Mouse (Mus musculus): ENCODE measurements around the gene Rffl.

The Rffl gene

DNA sequence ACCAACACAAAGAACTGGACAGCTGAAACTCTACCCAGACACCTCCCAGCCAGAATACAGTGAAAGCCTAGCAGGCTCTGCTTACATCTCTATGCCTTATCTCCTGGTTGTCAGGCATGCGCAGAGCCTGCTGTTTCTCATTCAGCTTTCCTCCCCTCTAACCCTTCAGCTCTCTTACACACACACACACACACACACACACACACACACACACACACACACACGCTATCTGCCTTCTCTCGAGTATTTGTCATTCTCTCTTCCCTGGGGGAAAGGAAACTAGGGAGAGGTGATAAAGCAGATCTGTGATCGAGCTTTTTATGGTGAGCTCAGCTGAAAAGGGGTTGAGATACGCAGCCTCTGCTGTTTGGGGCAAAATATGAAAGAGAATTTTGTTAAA is 3.9 kb upstream of the Rffl start:
- no peak for DNase-seq (ENCODE audit: low read depth, low spot score)

DNA sequence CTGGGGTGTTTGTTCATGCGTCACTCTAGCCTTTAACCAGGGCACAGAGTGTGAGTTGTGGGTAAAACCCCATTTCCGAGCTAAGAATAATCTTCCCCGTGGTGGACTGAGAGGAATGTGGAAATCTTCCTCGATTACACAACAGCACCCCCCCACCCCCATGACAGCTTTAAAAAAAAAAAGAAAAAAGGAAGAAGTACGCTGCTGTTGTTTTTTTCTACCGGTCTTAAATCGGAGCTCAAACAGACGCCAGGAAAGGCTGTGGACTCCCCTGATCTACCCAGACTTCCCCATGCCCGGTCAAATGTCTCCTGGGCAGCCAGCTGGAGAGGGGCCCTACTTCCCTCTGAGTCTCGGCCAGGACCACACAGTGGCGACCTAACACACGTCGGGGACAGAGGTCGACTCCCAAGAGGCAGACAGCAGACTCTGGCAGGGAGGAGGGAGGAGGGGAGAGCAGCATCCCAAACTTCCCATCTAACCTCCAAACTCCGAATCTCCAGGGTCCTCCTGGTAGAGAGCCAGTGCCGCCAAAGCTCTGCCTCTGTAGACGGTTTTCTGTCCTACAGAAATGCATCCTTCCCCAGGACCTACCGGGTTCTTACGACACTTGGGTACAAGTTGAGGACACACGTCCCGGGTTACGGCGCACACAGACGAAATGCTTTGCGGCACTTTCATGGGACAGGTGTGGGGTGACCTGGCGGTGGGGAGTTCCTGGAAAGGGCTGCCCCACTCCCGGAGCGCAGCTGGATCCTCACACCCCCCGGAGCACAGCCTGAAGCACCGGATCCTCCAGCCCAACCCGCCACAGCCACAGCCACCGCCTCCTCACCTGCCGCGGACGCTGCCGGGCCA is 608 bp downstream of the Rffl start:
- no peak for DNase-seq (ENCODE audit: low read depth, low spot score)

DNA sequence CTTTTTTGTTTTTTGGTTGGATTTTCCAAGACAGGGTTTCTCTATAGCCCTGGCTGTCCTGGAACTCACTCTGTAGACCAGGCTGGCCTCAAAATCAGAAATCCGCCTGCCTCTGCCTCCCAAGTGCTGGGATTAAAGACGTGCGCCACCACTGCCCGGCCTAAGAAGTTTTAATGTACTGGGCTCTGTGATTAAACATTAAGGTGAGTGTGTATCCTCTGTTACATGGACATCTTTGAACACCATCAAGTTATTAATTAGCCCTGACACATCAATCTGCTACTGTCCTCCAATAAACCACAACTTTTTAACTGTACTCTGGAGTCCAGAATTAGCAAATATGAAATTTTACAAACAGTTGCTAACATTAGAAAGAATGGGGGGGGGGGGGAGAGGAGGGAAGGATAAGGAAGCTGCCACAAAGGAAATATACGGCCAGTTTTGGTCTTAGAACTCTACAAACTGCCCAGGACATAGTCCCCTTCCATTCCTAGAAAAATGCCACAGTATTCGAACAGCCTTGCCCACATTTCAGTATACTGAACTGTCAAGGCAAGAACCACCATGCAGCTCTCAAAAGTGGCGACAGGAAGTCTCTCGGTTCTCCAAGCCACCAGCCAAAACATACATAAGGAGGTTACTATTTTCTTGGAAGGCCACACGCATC is 1.4 kb downstream of the Rffl start:
- DNase-seq (ENCODE audit: low read depth, low spot score) = no peak

DNA sequence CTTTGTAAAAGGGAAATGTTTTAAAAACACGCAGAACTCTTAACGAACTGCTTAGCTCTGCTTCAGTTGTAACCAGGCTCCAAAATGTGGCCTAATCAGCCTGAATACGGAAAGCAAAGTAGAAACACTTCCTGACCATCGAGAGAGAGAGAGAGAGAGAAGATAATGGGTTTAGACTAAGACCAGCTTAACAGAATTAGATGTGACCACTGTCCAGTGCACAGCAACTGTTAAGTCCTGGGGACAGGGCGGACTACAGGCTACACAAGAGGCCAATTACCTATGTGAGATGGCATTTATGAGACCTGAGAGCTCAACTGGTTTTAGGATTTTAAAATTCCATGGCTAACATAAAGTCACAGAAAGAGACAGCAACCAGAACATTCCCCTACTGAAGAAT is 3.1 kb downstream of the Rffl start:
- no peak for DNase-seq (ENCODE audit: low read depth, low spot score)

DNA sequence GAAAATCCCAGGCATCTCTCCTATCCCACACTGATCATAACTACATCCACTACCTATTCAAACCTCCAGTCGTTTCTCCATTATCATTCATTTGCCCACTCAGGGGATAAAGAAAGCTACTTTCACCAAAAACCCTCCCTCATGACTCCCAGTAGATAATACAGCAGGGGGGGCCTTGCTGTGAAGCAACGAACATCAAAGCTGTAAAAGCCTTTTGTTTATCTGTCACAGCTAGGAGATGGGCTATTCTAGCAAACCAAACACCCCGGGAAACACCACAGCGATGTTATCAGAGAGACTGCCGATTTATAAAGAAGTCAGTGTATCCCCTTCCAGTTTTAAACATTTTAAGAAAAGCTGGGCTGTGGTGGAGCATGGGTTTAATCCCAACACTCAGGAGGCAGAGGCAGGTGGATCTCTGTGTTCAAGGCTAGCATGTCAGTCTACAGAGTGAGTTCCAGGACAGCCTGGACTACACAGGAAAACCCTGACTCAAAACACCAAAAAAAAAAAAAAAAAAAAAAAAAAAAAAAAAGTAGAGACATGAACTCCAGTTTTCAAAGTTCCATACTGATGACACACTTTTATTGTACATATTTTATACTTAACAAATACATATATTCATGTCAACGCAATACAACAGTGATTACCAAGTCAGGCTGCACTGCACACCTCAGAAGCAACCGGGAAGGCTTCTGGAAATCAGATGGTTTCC is 4.0 kb downstream of the Rffl start:
- no peak for DNase-seq (ENCODE audit: low read depth, low spot score)

DNA sequence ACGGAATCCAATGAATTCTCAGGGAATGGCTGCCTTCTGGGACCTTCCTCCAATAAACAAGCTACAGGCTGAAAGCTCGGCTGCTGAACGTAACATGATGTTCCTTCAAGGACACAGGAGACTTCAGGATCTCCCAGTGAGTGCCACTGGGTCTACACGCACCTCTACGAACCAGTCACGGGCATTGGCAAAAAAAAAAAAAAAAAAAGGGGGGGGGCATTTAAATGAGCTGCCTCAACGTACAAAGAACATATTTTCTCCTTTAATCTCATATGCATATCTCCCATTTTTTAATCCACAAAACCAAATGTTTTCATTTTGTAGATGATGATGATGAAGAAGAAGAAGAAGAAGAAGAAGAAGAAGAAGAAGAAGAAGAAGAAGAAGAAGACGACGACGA is 5.1 kb downstream of the Rffl start:
- no peak for DNase-seq (ENCODE audit: low read depth, low spot score)

DNA sequence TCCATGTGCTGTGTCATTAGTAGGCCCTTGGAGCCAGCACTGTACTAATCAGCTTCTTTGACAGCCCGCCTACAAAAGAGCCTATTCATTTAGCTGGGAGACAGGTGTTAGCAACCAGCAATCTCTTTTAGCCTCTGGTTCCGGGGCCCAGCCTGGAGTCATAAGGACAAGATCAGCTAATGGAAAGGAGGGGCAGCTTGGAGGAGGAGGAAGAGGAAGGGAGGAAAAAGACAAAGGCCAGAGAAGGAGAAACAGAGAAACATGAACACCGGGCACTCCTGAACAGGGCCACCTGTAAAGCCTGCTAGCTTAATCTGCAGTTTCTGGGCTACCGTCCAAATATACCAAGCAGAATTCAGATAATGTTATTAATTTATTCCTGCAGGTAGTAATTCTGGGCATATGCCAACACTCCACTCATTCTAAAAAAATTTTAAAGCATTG is 7.5 kb downstream of the Rffl start:
- DNase-seq (ENCODE audit: low read depth, low spot score) = no peak

DNA sequence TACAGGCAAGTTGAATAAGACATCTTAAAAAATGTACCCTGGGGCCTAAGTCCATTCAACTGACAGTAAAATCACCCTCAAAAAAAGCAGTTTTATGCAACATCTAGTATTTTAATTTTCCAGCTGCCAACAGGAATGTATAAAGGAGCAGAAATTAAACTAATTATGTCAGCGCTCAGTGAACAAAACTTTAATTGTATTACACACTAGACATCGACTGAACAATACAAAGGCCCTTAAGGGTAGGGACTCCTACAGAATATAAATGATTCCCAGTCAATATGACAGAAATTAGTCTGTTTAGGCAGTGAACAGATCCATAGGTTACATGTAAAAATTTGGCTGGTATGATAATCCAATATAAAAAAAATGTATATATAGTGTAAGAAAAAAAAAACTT is 8.0 kb downstream of the Rffl start:
- no peak for DNase-seq (ENCODE audit: low read depth, low spot score)

DNA sequence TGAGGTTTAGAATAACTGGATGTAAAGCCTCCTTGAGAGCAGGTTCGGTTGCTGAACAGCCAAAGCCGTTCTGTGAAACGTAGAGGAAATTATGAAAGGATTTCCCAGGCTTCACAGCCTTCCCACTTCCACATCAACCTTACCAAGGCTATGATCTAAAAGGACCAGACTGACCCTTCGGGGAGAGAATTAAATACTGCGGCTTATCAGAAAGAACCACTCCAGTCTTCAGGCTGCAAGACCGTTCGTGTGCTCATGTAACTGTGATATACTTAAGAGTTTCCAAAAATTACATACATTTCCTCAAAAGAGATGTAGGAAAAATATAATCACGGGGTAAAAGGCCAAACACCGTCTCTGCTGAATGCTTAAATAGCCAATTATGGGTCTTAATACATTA is 8.4 kb downstream of the Rffl start:
- no peak for DNase-seq (ENCODE audit: low read depth, low spot score)

DNA sequence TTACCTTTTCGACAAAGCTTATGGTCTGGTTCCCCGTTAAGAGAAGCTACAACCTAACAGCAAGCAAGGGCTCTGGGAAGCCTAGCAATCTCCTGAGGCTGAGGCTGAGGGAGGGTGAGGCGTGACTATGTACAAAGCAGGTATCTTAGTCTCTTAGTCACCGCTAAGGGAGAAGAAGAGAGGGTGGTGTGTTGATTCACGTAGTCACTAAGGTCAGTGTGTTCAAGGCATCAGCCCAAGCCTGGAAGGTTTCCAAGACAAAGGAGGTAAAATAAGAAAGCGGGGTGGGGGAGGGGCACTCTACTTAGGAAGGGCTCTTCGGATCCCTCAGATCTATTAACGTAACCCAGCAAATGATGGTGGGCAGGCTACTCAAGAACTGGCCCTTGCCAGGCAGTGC is 9.5 kb downstream of the Rffl start:
- no peak for DNase-seq (ENCODE audit: low read depth, low spot score)

DNA sequence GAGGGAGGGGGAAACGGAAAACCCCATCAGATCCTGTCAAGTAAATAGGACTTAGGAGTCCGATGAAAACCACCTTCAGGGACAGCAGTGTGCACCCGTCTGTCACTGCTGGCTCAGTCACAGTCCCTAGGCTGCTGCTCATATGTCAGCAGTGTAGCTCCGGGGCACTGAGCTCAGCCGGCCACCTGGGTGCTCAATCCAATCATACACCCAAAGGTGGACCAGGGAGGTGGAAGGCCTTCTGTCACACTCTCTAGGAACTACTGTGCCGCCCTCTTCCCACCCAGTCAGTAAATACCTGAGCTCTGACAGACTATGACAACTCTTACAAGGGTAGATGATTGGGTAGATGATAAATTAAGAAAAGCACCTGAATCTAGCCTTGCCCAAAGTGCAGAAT is 10.3 kb downstream of the Rffl start:
- DNase-seq (ENCODE audit: low read depth, low spot score) = no peak

DNA sequence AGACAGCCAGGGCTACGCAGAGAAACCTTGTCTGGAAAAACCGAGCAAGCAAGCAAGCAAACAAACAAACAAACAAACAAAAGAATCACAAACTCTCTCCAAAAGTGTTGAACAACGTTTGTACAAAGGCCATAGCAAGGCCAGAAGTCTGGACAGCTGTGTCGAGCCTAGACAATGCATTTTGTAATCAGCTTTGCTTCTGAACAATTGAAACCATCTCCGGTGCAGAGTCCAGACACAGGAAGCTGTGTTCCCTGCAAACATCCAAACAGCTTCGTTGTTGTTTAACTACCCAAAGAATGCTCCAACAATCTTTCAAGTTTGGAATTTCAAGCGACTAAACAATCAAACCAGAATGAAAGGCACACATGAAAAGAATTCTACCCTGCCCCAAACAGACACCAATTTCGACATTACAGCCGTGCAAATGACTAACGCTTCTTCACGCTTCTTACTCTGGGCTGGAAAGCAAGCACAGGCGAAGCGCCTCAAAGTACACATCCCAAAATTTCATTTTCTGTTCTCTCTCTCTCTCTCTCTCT is 13.6 kb downstream of the Rffl start:
- peak; percentile 68 for DNase-seq (ENCODE audit: low read depth, low spot score)

DNA sequence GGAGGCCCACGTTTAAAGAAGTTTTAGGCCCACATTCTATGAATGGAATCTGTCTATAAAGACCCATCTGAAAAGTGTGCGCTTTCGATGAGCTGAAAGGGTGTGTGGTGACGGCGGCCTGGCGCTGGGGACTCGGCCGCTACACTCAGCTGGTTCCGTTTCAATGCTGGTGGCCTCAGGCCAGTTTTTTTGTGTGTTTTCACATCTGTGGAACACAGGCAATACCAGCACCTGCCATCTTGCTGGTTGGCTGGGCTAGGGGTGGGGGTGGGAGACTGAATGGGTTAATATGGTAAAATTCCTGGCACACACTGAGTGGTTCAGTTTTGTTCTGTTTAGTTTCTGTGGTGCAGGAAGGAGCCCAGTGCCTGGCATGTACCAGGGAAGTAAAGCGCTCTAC is 15.0 kb downstream of the Rffl start:
- DNase-seq (ENCODE audit: low read depth, low spot score) = no peak

DNA sequence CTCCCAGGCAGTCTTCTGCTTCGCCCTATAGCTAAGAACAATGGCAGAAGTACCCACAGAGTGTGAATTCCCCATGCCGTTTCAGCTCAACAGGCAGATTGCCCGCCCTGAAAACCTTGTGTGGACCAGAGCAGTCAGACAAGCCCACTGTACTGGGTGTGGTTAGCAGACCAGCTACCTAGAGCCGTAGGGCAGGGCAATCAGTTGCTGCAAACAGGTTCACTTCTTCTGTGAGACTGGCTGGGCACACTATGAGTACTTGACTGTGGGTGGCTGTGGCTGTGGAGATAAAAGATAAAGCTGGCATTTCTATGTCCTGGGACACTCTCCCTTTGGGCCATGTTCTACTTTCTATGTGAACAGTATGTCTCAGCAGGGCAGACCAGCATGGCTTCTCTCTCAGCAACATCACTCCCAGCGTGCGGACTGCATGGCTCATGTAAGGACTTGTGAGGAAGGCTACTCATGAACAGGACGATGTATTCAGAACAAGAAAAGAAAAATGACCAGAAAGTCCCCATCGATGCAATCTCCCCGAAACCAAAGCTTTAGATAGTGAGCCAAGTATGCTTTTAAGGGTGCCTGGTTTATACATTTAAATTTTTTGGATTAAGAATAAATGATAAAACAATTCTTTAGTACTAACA is 15.6 kb downstream of the Rffl start:
- no peak for DNase-seq (ENCODE audit: low read depth, low spot score)

DNA sequence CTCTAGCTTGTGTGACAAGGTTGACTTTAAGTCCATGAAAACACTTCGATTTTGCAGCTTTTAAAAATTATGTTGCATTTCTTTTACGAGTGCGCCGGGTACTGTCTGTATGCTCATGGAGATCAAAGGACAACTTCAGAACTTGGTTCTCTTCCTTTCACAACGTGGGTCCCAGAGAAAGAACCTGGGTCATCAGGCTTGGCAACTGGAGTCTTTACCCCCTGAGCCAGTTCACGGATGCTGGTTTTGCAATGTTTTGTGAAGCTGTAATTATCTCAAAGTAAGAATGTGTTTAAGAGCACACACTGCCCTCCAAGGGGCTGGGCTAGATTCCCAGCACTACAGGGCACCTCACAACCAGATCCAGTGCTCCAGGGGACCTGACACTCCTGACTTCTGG is 16.9 kb downstream of the Rffl start:
- DNase-seq (ENCODE audit: low read depth, low spot score) = no peak

DNA sequence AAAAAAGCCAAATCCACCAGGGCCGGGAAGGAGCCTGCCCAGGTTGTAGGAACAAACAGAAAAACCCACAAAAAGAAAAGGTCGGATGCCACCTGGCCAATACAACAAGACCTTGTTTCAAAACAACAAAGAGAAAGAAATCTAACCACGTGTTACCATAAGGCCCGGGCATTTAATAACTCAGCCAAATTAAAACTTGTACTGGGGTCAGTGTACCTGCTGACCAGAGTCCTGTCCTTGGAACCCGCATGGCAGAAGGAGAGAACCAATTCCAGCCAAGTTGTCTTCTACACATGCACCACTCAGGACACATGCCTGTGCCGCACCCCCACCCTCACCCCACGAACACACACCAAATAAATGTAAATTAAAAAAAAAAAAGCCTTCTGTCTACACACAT is 18.1 kb downstream of the Rffl start:
- DNase-seq (ENCODE audit: low read depth, low spot score) = no peak

DNA sequence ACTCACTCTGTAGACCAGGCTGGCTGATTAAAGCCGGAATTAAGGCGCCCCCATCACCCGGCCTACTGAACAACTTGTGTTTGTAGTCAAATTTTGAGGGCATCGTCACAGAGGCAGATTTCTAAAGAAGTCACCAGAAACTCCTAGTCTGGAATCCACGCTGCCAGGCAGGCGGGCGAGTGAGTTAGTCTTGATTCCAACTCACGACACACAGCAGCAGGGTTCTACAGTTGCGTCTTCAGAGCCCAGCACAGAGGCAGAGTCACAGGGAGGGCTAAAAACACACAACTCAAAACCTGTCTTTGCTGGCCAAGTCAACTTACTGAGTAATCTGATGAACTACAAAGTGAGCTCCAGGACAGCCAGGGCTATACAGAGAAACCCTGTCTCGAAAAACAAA is 18.5 kb downstream of the Rffl start:
- no peak for DNase-seq (ENCODE audit: low read depth, low spot score)

DNA sequence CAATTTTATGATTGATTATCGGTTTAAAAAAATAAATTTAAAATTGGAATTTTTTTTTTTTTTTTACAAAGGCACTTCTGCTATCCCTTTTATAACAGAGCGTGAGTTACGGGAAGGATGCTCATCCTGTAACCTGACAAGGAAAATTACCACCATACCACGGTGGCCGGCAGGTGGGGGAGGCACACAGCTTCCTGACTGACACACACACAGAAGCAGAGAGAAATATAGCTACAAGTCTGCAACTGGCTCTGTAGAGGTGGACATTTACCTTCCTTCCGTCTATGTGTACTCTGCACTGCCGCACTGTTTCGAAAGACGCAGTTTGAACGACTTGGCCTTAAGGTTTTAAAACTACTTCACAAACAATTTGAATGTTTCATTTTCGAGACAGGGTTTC is 18.9 kb downstream of the Rffl start:
- DNase-seq (ENCODE audit: low read depth, low spot score) = no peak

DNA sequence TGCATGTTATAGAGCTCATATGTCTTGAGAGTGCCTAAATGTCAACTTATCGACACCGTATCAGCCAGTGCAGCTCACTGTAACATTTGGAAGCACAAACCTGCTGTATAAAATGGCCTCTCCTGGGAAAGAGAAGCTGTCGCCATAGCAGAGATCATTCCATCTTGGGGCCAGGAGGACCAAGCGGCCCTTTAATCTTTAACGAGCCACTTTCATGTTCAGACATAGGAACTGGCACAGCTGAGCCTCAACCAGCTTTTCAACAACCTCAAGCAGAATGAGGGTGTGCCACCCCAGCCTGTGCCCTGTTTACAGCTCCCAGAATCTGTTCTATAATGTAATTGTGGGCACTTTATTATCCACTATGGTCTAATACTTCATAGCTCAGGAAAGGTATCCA is 20.8 kb downstream of the Rffl start:
- DNase-seq (ENCODE audit: low read depth, low spot score) = no peak

DNA sequence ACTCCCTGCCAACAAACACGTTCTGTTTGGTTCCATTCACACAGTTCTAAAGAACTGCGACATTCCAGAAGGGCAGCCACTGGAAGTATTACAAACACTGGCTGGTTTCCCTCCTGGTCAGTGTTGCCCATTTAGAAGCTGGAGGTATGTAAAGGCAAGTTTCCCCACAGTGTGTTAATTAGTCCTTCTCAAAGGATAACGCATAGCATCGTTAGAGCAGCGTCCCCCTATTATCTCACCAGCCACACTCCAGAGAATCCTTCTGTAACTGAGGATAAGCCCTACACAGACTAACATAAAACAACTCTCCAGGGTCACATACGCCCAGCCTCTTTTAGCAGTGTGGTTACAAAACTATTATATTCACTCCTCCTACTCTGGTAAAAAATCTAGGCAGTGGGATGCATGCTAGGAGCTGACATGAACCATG is 23.4 kb downstream of the Rffl start:
- DNase-seq (ENCODE audit: low read depth, low spot score) = no peak

DNA sequence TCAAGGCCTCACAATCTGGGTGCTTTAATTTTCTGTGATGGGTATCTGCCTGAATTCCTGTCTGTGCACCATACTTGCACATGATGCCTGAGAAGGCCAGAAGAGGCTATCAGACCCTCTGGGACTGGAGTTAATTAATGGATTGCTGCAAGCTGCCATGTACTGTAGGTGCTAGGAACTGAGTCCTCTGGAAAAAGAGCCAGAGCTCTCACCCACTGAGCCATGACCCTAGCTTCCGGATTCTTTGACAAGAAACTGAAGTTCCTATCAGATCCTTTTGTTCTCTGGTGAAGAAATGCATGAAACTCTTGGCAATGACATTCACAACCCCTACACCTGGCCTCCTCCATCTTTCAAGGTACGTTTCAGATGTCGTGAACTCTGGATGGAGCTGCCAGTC is 24.1 kb downstream of the Rffl start:
- DNase-seq (ENCODE audit: low read depth, low spot score) = no peak

DNA sequence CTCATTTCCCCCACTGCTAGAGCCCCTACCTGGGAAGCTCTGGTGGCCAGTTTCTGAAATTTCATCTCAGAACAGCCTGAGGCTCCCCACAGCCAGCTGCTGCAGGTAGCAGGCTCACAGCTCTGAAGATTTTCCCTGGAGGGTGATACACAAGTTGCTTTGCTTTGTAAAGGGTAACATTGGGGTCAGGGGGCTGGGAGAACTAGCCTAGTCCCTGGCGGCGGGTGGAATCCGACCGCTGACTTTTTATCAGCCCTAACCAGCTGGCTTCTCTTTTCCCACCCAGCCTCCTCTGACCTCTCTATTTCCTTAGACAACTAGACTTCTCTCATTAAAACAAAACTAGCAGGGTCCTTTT is 25.0 kb downstream of the Rffl start:
- no peak for DNase-seq (ENCODE audit: low read depth, low spot score)
